Mouse (Mus musculus): ENCODE measurements around the gene Rangrf. TPM values are rescaled to one million over a fixed set of nuclear protein-coding genes. Genes with fewer than 3 reads are reported as not detected.
"Not testable (repeated sequence)": the region's sequence is repeated elsewhere in the genome, so short reads cannot be mapped to it uniquely, and the experiment has no call there.

Gene Rangrf
- polyA plus RNA-seq, 1 experiment: 1,176 TPM

GRCm38 (mm10) chr11:68965845-68966244 lies 9.1 kb downstream of the Rangrf start:
- Histone ChIP-seq H3K36me3 (ENCODE audit: control insufficient read depth, insufficient read depth, low read length) (no peaks in the 10 kb centered on the region), H3K27ac (ENCODE audit: control insufficient read depth, insufficient read depth, low read depth, low read length) (no peak overlapping the region), H3K4me1 (ENCODE audit: control insufficient read depth, insufficient read depth, low read length) (peaks cover 4% of the 10 kb centered on the region), H3K27me3 (ENCODE audit: control insufficient read depth, insufficient read depth, low read length) (no peaks in the 10 kb centered on the region), H3K4me3 (ENCODE audit: control insufficient read depth, low read depth, low read length) (no peak overlapping the region)
- TF ChIP-seq CTCF (IDR thresholded peaks at IDR 0.05; ENCODE audit: control insufficient read depth, insufficient read depth, insufficient replicate concordance, low read depth, low read length): no peak

- Histone ChIP-seq H3K27me3 (ENCODE audit: control insufficient read depth, insufficient read depth, low read length) (no peaks in the 10 kb centered on the region), H3K27ac (ENCODE audit: control insufficient read depth, insufficient read depth, low read depth, low read length) (no peak overlapping the region), H3K4me3 (ENCODE audit: control insufficient read depth, low read depth, low read length) (no peak overlapping the region), H3K4me1 (ENCODE audit: control insufficient read depth, insufficient read depth, low read length) (peaks cover 4% of the 10 kb centered on the region), H3K36me3 (ENCODE audit: control insufficient read depth, insufficient read depth, low read length) (no peaks in the 10 kb centered on the region)
- no peak for TF ChIP-seq CTCF (IDR thresholded peaks at IDR 0.05; ENCODE audit: control insufficient read depth, insufficient read depth, insufficient replicate concordance, low read depth, low read length)
- TF ChIP-seq POLR2A (IDR thresholded peaks at IDR 0.05; ENCODE audit: control insufficient read depth, low read depth, low read length): no peak
Measured at GRCm38 (mm10) chr11:68965050-68965449, 9.9 kb downstream of the Rangrf start.

- peaks cover 2% of the 10 kb centered on the region for H3K4me1 ChIP-seq (ENCODE audit: control insufficient read depth, insufficient read depth, low read length)
- no peaks in the 10 kb centered on the region for H3K36me3 ChIP-seq (ENCODE audit: control insufficient read depth, insufficient read depth, low read length)
- TF ChIP-seq CTCF (IDR thresholded peaks at IDR 0.05; ENCODE audit: control insufficient read depth, insufficient read depth, insufficient replicate concordance, low read depth, low read length): no peak
- no peak for TF ChIP-seq POLR2A (IDR thresholded peaks at IDR 0.05; ENCODE audit: control insufficient read depth, low read depth, low read length)
- no peak overlapping the region for H3K4me3 ChIP-seq (ENCODE audit: control insufficient read depth, low read depth, low read length)
- no peaks in the 10 kb centered on the region for H3K27me3 ChIP-seq (ENCODE audit: control insufficient read depth, insufficient read depth, low read length)
- no peak overlapping the region for H3K27ac ChIP-seq (ENCODE audit: control insufficient read depth, insufficient read depth, low read depth, low read length)
Measured at GRCm38 (mm10) chr11:68963405-68963804, 11.6 kb downstream of the Rangrf start.

GRCm38 (mm10) chr11:68962159-68962558 lies 12.8 kb downstream of the Rangrf start:
- H3K4me1 ChIP-seq (ENCODE audit: control insufficient read depth, insufficient read depth, low read length); H3K27me3 ChIP-seq (ENCODE audit: control insufficient read depth, insufficient read depth, low read length); H3K27ac ChIP-seq (ENCODE audit: control insufficient read depth, insufficient read depth, low read depth, low read length); H3K36me3 ChIP-seq (ENCODE audit: control insufficient read depth, insufficient read depth, low read length); H3K4me3 ChIP-seq (ENCODE audit: control insufficient read depth, low read depth, low read length): not testable (repeated sequence)

- no peaks in the 10 kb centered on the region; the same call in 1 of the 2 replicates for H3K4me1 ChIP-seq (ENCODE audit: control insufficient read depth, insufficient read depth, low read length)
- no peak overlapping the region for H3K4me3 ChIP-seq (ENCODE audit: control insufficient read depth, low read depth, low read length)
- H3K36me3 ChIP-seq (ENCODE audit: control insufficient read depth, insufficient read depth, low read length): no peaks in the 10 kb centered on the region
- H3K27me3 ChIP-seq (ENCODE audit: control insufficient read depth, insufficient read depth, low read length): no peaks in the 10 kb centered on the region
- TF ChIP-seq POLR2A (IDR thresholded peaks at IDR 0.05; ENCODE audit: control insufficient read depth, low read depth, low read length) (no peak), CTCF (IDR thresholded peaks at IDR 0.05; ENCODE audit: control insufficient read depth, insufficient read depth, insufficient replicate concordance, low read depth, low read length) (no peak)
- no peak overlapping the region for H3K27ac ChIP-seq (ENCODE audit: control insufficient read depth, insufficient read depth, low read depth, low read length)
Measured at GRCm38 (mm10) chr11:68961596-68961995, 13.4 kb downstream of the Rangrf start.

GRCm38 (mm10) chr11:68957971-68958370 lies 17.0 kb downstream of the Rangrf start:
- peaks cover 8% of the 10 kb centered on the region for H3K4me1 ChIP-seq (ENCODE audit: control insufficient read depth, insufficient read depth, low read length)
- H3K27me3 ChIP-seq (ENCODE audit: control insufficient read depth, insufficient read depth, low read length): no peaks in the 10 kb centered on the region
- TF ChIP-seq POLR2A (IDR thresholded peaks at IDR 0.05; ENCODE audit: control insufficient read depth, low read depth, low read length) (no peak), CTCF (IDR thresholded peaks at IDR 0.05; ENCODE audit: control insufficient read depth, insufficient read depth, insufficient replicate concordance, low read depth, low read length) (no peak)
- no peaks in the 10 kb centered on the region for H3K36me3 ChIP-seq (ENCODE audit: control insufficient read depth, insufficient read depth, low read length)
- H3K27ac ChIP-seq (ENCODE audit: control insufficient read depth, insufficient read depth, low read depth, low read length): no peak overlapping the region
- no peak overlapping the region for H3K4me3 ChIP-seq (ENCODE audit: control insufficient read depth, low read depth, low read length)

- Histone ChIP-seq H3K4me3 (ENCODE audit: control insufficient read depth, low read depth, low read length) (no peak within 1 kb of the TSS), H3K27ac (ENCODE audit: control insufficient read depth, insufficient read depth, low read depth, low read length) (no peak within 1 kb of the TSS)
- TF ChIP-seq CTCF (IDR thresholded peaks at IDR 0.05; ENCODE audit: control insufficient read depth, insufficient read depth, insufficient replicate concordance, low read depth, low read length) (no peak), POLR2A (IDR thresholded peaks at IDR 0.05; ENCODE audit: control insufficient read depth, low read depth, low read length) (no peak)
Measured at GRCm38 (mm10) chr11:68957308-68957707, 17.7 kb downstream of the Rangrf start, which contains the start of gene Arhgef15. Arhgef15 (minus strand) TSS chr11:68957480.

GRCm38 (mm10) chr11:68956697-68957096 lies 18.3 kb downstream of the Rangrf start:
- H3K27me3 ChIP-seq (ENCODE audit: control insufficient read depth, insufficient read depth, low read length): no peaks in the 10 kb centered on the region
- H3K36me3 ChIP-seq (ENCODE audit: control insufficient read depth, insufficient read depth, low read length): no peaks in the 10 kb centered on the region
- H3K4me1 ChIP-seq (ENCODE audit: control insufficient read depth, insufficient read depth, low read length): peaks cover 8% of the 10 kb centered on the region
- TF ChIP-seq POLR2A (IDR thresholded peaks at IDR 0.05; ENCODE audit: control insufficient read depth, low read depth, low read length) (no peak), CTCF (IDR thresholded peaks at IDR 0.05; ENCODE audit: control insufficient read depth, insufficient read depth, insufficient replicate concordance, low read depth, low read length) (no peak)
- H3K4me3 ChIP-seq (ENCODE audit: control insufficient read depth, low read depth, low read length): no peak overlapping the region
- no peak overlapping the region for H3K27ac ChIP-seq (ENCODE audit: control insufficient read depth, insufficient read depth, low read depth, low read length)

More at GRCm38 (mm10) chr11:68957308-68957707, 17.7 kb downstream of the Rangrf start, which contains the start of gene Arhgef15:
- Histone ChIP-seq H3K36me3 (ENCODE audit: control insufficient read depth, insufficient read depth, low read length) (no peaks in the 10 kb centered on the region), H3K27me3 (ENCODE audit: control insufficient read depth, insufficient read depth, low read length) (no peaks in the 10 kb centered on the region), H3K4me1 (ENCODE audit: control insufficient read depth, insufficient read depth, low read length) (peaks cover 8% of the 10 kb centered on the region)

All from testis, adult 2 months (tissue).